Mouse (Mus musculus): Measurements from ENCODE around the gene Coq8b. TPM values are rescaled to one million over a fixed set of nuclear protein-coding genes. Genes with fewer than 3 reads are reported as not detected.

The Coq8b gene
- polyA plus RNA-seq, 2 experiments from 2014 or later: 8.7 to 10.8 TPM

DNA sequence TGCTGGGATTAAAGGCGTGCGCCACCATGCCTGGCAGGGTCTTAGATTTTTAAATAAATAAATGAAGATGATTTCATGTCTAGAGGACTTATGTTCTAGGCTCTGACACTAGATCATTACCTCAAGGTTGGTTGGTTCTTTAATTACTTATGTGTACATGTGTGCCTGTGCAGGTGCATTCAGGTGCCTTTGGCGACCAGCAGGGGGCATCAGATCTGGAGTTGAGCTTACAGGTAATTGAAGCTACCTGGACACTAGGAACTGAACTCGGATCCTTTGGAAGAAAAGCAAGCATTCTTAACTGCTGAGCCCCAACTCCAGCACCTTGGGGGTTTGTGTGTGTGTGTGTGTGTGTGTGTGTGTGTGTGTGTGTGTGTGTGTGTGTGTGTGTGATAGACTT, 2.0 kb upstream of the Coq8b start:
- ATAC-seq: no peak

DNA sequence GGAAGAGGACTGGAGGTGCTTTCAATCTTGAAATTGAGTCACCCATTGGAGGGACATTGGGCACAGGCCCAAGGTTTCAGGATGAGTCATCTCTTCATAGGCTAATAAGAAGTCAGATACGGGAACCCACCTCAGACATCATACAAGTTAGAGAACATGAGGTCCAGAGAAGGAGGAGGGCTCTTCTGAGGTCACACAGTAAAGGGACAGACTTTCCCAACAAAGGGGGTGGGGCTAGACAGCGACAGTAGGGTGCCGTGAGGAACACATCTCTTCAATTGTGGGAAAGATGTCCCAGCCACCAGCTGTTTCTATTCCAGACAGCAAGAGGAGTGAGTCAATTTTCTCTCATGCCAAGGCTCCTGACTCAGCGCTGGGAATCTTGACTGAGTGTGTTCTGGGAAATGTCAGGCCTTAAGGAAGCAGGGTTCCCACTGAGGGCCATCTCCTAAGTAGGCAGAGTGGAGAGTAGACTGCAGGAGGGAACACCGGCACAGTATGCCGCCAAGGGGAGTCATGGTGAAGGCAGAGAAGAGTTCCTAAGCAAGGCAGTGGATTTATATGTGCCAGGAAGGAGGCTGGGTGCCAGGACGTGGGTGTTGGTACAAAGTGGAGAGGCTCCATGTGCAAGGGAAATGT, 1.0 kb upstream of the Coq8b start:
- no peak for ATAC-seq

DNA sequence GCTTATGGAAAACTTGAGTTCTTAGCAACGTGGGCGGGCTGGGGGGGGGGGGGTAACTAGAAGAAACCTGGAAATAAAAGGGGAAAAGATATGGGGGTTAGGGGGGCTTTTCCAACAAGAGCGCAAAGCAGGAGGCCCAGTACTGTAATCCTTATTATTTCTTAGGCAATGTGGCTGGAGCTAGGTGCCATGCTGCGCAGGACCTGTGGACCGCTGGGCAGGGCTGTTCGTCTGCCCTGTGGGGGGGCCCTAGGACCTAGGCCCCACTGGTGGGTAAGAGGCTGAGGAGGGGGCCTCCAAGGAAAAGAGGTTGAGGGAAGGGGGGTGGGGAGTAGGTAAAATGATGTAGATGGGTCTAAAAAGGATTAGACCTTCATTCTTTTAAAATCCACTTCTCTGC, 477 bp downstream of the Coq8b start:
- ATAC-seq: no peak

DNA sequence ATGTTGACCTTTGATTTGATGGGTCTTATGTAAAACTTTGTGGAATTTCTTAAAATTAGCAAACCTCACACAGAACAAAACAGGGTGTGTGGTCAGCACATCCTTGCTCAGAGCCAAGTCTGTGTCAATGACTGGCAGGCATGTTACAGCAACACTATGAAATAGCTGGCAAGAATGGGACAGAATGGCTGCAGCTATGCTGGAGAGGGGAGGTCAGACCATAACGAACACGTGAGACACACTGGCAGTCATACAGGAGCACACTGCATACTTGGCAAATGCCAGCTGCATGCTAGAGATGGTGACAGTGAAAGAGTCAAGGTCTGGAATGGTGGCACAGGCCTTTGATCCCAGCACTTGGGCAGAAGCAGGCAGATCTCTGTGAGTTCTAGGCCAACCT, 2.9 kb downstream of the Coq8b start:
- no peak for ATAC-seq

DNA sequence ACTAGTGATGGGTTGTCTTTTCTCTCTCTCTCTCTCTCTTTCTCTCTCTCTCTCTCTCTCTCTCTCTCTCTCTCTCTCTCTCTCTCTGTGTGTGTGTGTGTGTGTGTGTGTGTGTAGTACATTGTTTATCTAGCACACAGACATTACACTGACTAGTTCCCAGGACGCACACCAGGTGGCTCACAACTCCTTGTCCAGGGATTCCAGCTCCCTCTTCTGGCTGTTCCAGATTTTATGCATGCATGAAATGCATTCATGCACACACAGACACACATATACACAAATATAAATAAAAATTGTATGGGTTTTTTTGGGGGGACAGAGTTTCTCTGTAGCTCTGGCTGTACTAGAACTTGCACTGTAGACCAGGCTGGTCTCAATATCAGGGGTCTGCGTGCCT, 4.7 kb downstream of the Coq8b start:
- ATAC-seq: no peak

DNA sequence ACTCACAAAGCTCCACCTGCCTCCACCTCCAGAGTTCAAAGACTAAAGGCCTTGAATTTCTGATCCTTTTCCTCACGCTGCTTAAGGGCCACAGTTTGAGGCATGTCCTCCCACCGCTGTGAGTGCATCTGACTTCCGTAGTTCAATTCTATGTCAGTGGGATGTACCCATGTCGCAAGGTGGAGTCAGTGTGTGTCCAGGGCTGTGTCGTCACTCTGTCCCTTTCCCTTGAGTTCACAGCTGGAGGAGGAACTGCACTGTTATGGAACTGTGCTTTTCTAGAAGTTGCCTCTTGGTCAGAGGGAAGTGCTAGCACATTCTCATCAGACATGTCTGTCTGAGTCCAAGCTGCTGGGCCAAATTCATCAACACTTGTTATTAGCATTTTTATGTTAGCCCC, 5.7 kb downstream of the Coq8b start:
- ATAC-seq: no peak

DNA sequence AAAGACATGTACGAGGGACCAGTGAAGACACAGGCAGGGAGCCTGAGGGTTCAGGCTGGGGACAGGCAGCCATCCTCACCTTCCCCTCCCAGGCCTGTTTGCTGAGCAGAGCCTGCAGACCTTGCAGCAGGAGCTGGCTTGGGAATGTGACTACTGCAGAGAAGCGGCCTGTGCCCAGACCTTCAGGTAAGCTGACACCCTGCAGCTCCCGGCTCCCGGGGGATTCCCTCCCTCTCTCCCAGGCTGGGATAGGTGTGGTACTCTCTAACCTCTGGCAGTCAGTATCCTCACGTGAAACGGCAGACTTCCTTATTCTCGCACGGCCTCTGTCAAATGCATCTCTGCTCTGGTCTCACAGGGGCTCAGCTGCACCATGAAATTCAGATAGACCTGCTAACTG, 10.4 kb downstream of the Coq8b start:
- no peak for ATAC-seq

DNA sequence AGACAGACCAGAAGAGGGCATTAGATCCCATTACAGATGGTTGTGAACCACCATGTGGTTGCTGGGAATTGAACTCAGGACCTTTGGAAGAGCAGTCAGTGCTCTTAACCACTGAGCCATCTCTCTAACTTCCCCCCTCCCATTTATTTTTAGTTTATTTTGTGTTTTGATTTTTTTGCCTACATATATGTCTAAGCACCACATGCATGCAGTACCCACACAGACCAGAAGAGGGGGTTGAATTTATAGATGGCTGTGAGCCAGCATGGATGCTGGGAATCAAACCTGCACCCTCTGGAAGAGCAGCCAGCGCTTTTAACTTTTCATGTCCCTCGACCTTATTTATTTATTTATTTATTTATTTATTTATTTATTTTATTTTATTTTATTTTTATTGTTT, 11.3 kb downstream of the Coq8b start:
- peak; percentile 39 for ATAC-seq

DNA sequence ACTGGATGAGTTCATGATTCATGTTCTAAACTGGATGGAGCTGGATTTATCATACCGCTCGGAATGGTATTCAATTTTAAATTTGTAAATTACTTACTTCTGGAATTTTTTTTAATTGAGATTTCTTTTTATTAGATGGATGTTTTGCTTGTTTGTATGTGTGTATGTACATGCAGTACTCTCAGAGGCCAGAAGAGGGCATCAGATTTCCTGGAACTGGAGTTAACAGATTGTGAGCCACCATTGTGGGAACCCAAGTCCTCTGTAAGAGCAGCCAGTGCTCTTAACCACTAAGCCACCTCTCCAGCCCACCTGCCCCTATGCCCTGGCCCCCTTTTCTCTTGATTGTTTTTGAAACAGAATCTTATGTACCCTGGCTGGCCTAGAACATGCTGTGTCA, 16.3 kb downstream of the Coq8b start:
- ATAC-seq: no peak

DNA sequence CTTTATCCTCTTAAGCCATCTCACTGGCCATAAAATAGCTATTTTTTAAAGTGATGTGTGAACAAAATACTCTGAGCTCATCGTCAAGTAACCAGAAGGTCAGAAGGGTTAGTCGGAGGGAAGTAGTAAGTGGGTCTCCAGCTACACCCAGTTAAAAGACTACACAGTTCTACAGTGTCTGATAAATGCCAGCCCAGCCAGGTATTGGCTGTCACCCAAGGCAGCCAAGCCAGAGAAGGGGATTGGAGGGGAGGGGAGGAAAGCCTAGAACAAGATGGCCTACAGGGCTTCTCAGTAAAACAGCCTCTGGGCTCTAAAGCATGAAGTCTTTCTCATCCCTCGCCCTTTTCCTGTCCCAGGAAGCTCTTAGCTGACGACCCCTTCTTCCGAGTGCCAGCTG, 17.1 kb downstream of the Coq8b start:
- no peak for ATAC-seq

DNA sequence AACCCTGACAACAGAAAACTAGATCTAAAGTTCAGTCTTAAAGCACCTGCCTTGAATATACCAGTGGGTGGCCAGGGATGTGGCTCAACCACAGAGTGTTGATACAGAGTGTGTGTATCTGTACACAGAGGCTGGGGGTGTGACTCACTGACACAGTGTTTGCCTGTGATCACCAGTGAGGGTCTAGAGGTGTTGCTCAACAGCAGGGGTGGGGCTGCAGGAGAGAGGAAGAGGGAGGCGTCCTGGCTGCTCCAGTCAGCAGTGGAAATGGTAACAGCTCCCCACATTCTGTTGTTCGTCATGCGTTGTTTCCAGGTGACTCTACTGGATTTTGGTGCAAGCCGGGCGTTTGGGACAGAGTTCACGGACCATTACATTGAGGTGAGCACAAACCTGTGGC, 19.1 kb downstream of the Coq8b start:
- ATAC-seq: no peak

DNA sequence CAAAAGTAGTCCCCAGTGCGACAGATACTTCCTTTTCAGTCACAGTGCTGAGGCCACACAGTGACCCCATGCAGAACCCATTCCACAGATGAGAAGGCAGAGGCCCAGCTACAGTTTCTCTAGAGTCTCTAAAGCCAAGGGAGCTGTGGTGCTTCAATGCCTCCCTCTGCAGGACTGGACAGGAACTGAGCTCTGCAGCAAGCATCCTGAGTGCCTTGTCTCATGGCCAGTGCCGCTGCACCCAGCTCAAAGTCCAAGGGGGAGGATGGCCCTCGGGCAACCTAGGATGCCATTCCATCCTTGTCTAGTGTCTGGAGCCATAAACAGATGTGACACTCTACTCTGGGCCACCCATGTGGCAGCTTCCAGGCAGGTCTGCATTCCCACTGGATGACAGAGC, 22.9 kb downstream of the Coq8b start:
- no peak for ATAC-seq

DNA sequence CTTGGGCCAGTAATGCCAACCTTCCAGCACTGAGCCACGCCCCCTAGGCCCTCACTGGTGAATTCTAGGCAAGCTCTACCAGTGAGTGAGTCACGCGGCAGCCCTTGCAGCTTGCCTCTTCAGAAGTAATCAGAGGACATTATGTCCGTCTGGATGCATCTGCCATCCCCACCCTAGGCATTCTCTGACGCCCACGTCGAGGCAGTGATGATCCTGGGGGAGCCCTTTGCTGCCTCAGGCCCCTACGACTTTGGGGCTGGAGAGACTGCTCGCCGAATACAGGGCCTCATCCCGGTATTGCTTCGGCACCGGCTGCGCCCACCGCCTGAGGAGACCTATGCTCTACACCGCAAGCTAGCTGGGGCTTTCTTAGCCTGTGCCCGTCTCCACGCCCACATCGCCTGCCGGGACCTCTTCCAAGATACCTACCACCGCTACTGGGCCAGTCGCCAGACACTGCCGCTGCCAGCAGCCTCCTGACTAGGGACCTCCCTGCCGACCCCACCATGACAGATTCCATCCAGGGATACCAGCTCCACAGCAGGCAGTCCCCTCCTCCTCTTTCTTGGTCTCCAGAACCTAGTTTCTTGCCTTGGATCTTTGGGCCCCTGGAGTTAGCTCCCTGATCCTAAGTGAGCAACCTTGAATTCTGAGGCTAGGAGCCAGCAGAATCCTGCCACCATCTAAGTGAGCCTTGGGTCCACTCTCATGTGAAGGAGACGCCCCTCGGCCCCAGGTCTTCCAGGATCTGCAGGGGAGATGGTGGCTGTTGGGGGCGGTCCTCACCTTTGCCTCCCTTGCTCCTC, 24.4 kb downstream of the Coq8b start:
- ATAC-seq: no peak

DNA sequence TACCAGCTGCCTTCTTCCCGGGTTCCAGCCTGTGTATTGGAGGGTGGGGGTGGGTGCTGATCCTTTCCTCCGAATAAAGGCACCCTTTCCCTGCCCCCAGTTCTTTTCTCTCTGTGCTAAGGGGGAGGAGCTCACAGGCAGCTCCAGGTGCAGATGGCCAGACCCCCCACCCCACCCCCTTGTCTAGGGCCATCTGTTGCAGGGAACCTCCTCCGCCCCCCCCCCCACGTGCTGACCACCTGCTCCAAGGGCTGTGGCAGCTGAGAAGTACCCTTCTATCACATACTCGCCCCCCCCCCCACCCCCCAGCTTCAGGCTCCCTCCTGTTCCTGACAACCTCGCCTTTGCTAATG, 25.0 kb downstream of the Coq8b start:
- no peak for ATAC-seq

DNA sequence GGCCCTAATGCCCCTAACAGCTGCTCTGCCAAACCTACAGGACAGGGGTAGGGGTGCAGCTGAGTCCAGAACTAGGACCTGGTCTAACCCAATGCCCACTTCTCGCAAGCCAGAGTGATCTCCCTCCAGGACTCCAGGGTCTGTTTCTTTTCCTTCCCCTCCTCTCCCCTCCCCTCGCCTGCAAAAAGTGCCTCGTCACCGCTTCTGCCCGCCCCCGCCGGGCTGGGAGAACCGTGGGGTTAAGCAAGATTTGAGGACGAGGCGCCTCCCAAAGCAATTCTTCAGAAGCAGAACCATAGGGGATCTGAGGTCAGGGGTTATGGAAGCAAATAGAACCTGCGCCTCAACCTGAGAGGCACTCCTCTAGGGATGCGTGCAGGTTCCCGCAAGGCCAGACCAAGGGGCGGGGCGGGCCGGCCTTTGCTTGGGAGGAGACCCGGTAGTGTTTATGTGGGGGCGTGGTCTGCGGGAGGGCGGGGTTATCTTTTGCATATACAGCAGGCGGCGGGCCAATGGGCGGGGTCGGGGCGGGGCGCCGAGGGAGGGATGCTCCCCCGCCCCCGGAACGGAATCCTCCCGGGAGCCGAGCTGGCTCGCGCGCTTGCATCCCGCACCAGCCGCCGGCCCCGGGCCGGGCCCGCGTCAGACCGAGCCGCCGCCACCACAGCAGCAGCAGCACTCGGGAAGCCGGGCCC, 25.5 kb downstream of the Coq8b start, which contains the start of gene Numbl:
Gene Numbl, plus strand, starts transcription at position 229 of the 695 bp plus-strand sequence.
- ATAC-seq: peak; percentile 84

DNA sequence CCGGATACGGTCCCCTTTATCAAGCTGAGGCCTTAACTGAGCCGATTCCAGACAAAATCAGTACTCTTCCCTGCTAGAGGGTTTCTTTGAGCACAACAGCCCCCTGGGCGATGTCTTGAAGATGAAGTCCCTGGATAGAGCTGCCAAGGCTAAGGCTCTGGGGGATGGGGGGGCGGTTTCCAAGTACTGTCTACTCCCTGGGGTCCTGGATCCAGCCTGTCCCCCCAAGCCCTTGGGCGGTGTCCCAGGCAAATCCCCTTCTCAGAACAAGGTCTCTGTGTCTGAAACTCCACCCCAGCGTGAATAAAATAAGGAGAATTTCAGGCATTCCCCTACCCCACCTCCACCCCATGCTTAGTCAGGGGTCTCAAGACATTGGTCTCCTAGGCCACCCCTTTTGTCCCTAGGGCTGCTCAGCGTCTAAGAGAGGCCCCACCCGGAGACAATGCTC, 26.5 kb downstream of the Coq8b start:
- no peak for ATAC-seq

DNA sequence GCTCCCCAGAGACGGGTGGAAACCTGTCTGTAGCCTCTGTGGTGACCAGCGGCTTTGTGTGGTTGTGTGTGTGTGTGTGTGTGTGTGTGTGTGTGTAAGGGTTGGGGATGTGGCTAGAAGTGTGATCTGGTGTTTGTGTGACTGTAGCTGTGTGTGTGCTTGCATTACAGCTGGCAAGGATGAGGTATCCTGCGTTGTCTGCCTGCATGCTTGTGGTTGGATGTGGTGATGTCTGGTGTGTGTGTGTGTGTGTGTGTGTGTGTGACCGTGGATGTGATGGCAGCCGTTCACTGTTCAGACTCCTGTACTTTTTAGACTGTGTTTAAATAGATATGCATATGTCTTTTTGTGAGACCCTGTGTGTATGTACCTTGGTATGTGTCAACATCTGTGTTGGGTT, 26.9 kb downstream of the Coq8b start:
- ATAC-seq: no peak

DNA sequence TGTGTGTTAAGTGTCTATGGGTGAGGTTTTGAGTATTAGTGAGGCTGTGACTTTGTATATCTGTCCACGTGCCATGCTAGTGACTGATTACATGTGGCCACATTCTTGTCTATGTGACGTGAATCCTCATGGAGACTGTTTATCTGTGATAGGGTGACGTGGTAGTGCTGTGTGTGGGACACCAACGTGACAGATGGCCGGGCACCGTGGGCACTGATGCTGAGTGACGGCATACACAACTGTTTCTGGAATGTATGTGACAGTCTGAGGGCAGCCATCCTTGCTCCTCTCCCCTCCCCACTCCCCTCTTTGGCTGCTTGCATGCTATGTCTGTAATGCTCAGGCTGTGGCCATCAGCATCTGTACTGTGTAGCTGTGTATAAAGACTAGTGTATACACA, 28.0 kb downstream of the Coq8b start:
- no peak for ATAC-seq

DNA sequence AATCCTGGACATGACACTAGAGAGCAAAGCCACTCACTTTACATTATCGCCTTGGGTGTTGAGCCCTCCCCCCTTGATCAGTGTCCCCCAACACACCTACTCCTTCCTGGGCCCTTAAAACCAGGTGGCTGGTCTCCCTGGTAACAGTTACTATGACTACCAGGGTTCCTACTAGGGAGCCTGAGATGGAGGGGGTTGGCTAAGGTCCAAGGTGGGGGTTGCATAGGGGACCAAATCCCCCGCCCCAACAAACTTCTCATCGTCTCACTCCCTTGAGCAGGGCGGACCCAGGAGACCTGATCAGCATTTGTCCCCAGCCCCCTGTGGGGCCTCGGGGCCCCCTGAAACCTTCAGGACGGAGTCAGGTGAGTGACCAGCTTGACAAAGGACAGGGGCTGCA, 29.1 kb downstream of the Coq8b start:
- no peak for ATAC-seq

DNA sequence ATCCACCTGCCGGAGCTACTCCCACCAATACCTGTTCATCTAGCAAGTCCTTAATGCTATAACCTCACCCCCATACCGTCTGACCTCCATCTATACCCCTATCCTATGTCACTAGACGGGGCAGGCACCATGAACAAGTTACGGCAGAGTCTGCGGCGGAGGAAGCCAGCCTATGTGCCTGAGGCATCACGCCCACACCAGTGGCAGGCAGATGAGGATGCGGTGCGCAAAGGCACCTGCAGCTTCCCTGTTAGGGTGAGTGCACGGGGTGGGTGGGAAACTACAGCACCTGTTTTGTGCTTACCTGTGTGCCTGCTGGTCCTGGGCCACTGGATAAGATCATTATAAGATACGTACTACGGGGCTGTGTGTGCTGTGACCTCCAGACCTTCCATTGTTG, 31.9 kb downstream of the Coq8b start:
- ATAC-seq: no peak

DNA sequence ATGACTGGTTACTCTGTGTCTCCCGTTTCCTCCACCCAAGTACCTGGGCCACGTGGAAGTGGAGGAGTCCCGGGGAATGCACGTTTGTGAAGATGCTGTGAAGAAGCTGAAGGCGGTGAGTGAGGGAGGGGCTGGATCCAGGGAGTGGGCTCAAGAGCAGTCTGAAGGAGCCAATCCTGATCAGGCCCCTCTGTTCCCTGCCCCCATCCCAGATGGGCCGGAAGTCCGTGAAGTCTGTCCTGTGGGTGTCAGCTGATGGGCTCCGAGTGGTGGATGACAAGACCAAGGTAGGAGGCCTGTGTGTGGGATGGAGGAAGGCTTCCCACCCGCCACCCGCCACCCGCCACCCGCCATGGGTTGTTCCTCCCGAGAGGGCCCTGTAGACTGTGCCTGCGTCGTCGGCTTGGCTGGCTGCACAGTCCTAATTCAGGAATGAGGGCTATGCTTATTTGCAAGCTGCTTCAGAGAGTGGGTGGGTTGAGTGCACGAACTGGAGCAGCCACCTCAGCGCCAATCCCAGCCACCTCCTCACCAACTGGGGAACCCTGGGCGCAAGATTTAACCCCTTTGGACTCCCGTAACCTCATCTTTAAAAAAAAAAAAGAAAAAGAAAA, 33.8 kb downstream of the Coq8b start:
- no peak for ATAC-seq

DNA sequence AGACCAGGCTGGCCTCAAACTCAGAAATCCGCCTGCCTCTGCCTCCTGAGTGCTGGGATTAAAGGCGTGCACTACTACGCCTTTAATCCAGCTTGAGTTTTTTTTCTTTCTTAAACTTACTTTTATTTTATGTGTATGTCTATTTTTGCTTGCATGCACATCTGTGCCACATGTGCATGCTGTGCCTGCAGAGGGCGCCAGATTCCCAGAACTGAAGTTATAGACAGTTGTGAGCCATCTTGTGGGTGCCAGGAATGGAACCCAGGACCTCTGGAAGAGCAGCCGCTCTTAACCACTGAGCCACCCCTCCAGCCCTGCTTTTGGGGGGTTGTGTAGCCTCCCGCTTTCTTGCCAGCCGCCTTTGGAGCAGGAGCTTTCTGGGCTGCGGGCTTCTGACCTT, 38.6 kb downstream of the Coq8b start:
- ATAC-seq: no peak

DNA sequence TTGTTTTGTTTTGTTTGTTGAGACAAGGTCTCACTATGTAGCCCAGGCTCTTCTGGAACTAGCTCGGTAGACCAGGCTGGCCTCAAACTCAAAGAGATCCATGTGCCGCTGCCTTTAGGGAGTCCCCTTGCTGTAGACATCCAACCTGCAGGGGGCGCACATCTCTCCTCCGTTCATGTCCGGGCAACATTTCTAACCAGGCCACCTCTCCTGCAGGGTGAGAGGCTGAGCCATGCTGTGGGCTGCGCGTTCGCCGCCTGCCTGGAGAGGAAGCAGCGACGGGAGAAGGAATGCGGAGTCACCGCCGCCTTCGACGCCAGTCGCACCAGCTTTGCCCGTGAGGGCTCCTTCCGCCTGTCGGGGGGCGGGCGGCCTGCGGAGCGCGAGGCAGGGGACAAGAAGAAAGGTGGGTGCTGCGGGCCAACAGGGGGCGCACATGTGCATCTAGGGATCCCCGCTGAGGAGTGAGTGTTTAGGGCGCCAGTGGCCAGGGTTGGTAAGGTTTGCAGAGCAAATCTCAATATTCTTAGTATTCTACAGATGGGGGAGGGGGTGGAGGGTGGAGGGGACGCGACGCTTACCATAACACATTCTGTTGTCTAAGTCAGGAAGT, 41.0 kb downstream of the Coq8b start:
- no peak for ATAC-seq
